32 mouse cellular contexts compared by ENCODE assay signal in the genomic region with DNA sequence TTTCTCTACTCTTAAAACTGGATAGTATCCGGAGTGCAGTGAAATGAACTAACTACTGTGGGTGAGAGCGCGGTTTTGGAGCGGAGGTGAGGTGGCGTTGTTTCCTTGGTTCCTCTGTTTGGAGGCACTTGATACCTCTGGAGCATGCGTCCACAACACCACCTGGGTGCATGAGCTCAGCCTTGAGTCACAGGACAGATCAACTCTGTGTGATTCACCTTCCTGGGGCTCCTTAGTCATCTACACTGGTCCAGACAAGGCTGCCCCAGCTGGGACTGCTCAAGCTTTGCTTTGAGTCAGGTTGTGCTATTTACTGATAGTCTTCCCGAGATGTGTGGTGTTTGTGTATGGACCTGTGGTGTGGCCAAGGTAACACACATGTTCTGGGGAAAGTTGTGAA. TPM values are rescaled to one million over a fixed set of nuclear protein-coding genes. Genes with fewer than 3 reads are reported as not detected.
DNase-seq lines count a peak whose midpoint lies in the region; ATAC-seq and TF ChIP-seq lines count a peak whose summit lies in the region.
"Had no signal": no experiment of that assay in that cellular context is flagged by ENCODE, and none has a peak within 500 bp of the region (broad histone marks: within the 10 kb centered on the region; RNA-seq: fewer than 3 reads in every experiment).

No protein-coding gene starts in this region.

- CTCF ChIA-PET in Patski (lab: Charles Lee), result interaction anchor here (1.0 to 1.2 kb wide), 2 partner anchors 8 to 119 kb away, joined by 3 read pairs; no protein-coding TSS in a partner anchor

- H3K79me2 ChIP-seq in C2C12 (ENCODE audit: control insufficient read depth, insufficient read depth), result no peaks in the 10 kb centered on the region

- 94% methylated on average over 7 of the region's 7 CpGs for WGBS in midbrain, embryonic 11.5 days
- WGBS in midbrain, embryonic 10.5 days, result 89% methylated on average over 7 of the region's 7 CpGs
- 95% methylated on average over 7 of the region's 7 CpGs for WGBS in hindbrain, embryonic 10.5 days
- 90% methylated on average over 7 of the region's 7 CpGs for WGBS in intestine, embryonic 15.5 days

- no peak overlapping the region for H3K9ac ChIP-seq in midbrain, embryonic 11.5 days (ENCODE audit: low read length)
- H3K9ac ChIP-seq in intestine, embryonic 15.5 days, result no peak overlapping the region
- H3K9ac ChIP-seq: embryonic facial prominence, embryonic 13.5 days; forebrain, embryonic 13.5 days; heart, embryonic 12.5 days; heart, embryonic 15.5 days; hindbrain, embryonic 13.5 days had no signal

- no peaks in the 10 kb centered on the region for H3K4me1 ChIP-seq in midbrain, embryonic 11.5 days (ENCODE audit: control insufficient read depth, insufficient read depth, low read length)
- H3K4me1 ChIP-seq in midbrain, embryonic 10.5 days, result 0 out of 2 replicates have a peak, but pooled peaks cover 4% of the 10 kb centered on the region
- peaks cover 3% of the 10 kb centered on the region; the same call in 1 of the 2 replicates for H3K4me1 ChIP-seq in hindbrain, embryonic 10.5 days (replicated peaks)
- H3K4me1 ChIP-seq in intestine, embryonic 15.5 days (replicated peaks), result no peaks in the 10 kb centered on the region
- H3K4me1 ChIP-seq: embryonic facial prominence, embryonic 13.5 days; forebrain, embryonic 13.5 days; hindbrain, embryonic 13.5 days had no signal

- no peaks in the 10 kb centered on the region for H3K9me3 ChIP-seq in midbrain, embryonic 11.5 days (ENCODE audit: control insufficient read depth, low read length)
- H3K9me3 ChIP-seq in midbrain, embryonic 10.5 days (replicated peaks), result no peaks in the 10 kb centered on the region
- H3K9me3 ChIP-seq in hindbrain, embryonic 10.5 days, result no peaks in the 10 kb centered on the region
- no peaks in the 10 kb centered on the region for H3K9me3 ChIP-seq in intestine, embryonic 15.5 days
- H3K9me3 ChIP-seq: embryonic facial prominence, embryonic 10.5 days; embryonic facial prominence, embryonic 13.5 days; forebrain, embryonic 10.5 days; forebrain, embryonic 13.5 days; heart, embryonic 12.5 days; heart, embryonic 15.5 days; hindbrain, embryonic 13.5 days had no signal

- POLR2A ChIA-PET in Patski (lab: Charles Lee), result no interaction called here

- H3K4me2 ChIP-seq in midbrain, embryonic 11.5 days, result no peak overlapping the region
- H3K4me2 ChIP-seq in intestine, embryonic 15.5 days (replicated peaks), result no peak overlapping the region
- H3K4me2 ChIP-seq: embryonic facial prominence, embryonic 13.5 days; forebrain, embryonic 13.5 days; heart, embryonic 12.5 days; heart, embryonic 15.5 days; hindbrain, embryonic 13.5 days had no signal

- no peak overlapping the region for H3ac ChIP-seq in C2C12 (ENCODE audit: control insufficient read depth, insufficient read length, low read depth)

- peak; percentile 51 for DNase-seq in midbrain, embryonic 11.5 days (ENCODE audit: low spot score, missing footprints)
- DNase-seq in midbrain, embryonic 10.5 days (ENCODE audit: low spot score), result no peak
- DNase-seq in Patski (ENCODE audit: low read depth, low spot score), result peak; percentile 79
- no peak for DNase-seq in hindbrain, embryonic 10.5 days (ENCODE audit: low spot score)
- DNase-seq in layer of hippocampus, postnatal 36 days, result no peak
- DNase-seq: adrenal gland, adult 8-10 months; adrenal gland, postnatal 25 days; B cell, adult 2 months; cerebellum, adult 18-20 months; cerebellum, adult 9-10 months; cerebellum, postnatal 25 days; gastrocnemius, adult 2 months; gastrocnemius, postnatal 14 days; heart, adult 18-20 months; heart, postnatal 10 days; heart, postnatal 4 days; kidney, adult 18-20 months; kidney, adult 9 months had no signal

- H3K4me3 ChIP-seq in midbrain, embryonic 11.5 days (ENCODE audit: low read depth, low read length), result no peak overlapping the region
- H3K4me3 ChIP-seq in midbrain, embryonic 10.5 days, result no peak overlapping the region
- H3K4me3 ChIP-seq in C2C12 (ENCODE audit: insufficient read depth, poor library complexity, severe bottlenecking), result no peak overlapping the region
- H3K4me3 ChIP-seq in hindbrain, embryonic 10.5 days, result no peak overlapping the region
- H3K4me3 ChIP-seq in intestine, embryonic 15.5 days (replicated peaks), result no peak overlapping the region
- H3K4me3 ChIP-seq: embryonic facial prominence, embryonic 10.5 days; embryonic facial prominence, embryonic 13.5 days; forebrain, embryonic 10.5 days; forebrain, embryonic 13.5 days; gastrocnemius, adult 2 months; heart, embryonic 12.5 days; heart, embryonic 15.5 days; hindbrain, embryonic 13.5 days had no signal

- in situ Hi-C loops in Patski (cut with MboI; ENCODE audit: low pct_unique_long_range_greater_than_20kb), result loop anchor here (10.0 kb wide), 1 partner anchor 117 kb away; no protein-coding TSS in a partner anchor

- no peak for TF ChIP-seq CTCF in C2C12 (IDR thresholded peaks at IDR 0.05; ENCODE audit: control insufficient read depth, insufficient read depth, insufficient read length)
- TF ChIP-seq CTCF in Patski (IDR thresholded peaks at IDR 0.05), result no peak

- no peaks in the 10 kb centered on the region for H3K27me3 ChIP-seq in midbrain, embryonic 11.5 days (ENCODE audit: control insufficient read depth, insufficient read depth, low read length)
- no peaks in the 10 kb centered on the region for H3K27me3 ChIP-seq in midbrain, embryonic 10.5 days (ENCODE audit: low read depth, poor library complexity, severe bottlenecking)
- no peaks in the 10 kb centered on the region for H3K27me3 ChIP-seq in C2C12 (ENCODE audit: control insufficient read depth, insufficient read depth, insufficient read length)
- no peaks in the 10 kb centered on the region for H3K27me3 ChIP-seq in Patski
- H3K27me3 ChIP-seq in hindbrain, embryonic 10.5 days (ENCODE audit: insufficient read depth, poor library complexity, severe bottlenecking), result no peaks in the 10 kb centered on the region
- H3K27me3 ChIP-seq in intestine, embryonic 15.5 days (replicated peaks), result no peaks in the 10 kb centered on the region
- H3K27me3 ChIP-seq: embryonic facial prominence, embryonic 13.5 days; forebrain, embryonic 13.5 days; heart, embryonic 12.5 days; heart, embryonic 15.5 days; hindbrain, embryonic 13.5 days had no signal

- H3K27ac ChIP-seq in midbrain, embryonic 11.5 days (ENCODE audit: low read depth, low read length), result no peak overlapping the region
- H3K27ac ChIP-seq in midbrain, embryonic 10.5 days (replicated peaks), result no peak overlapping the region
- no peak overlapping the region for H3K27ac ChIP-seq in hindbrain, embryonic 10.5 days
- no peak overlapping the region for H3K27ac ChIP-seq in intestine, embryonic 15.5 days
- H3K27ac ChIP-seq: embryonic facial prominence, embryonic 10.5 days; embryonic facial prominence, embryonic 13.5 days; forebrain, embryonic 10.5 days; forebrain, embryonic 13.5 days; gastrocnemius, adult 2 months; heart, embryonic 15.5 days; hindbrain, embryonic 13.5 days had no signal

- H3K36me3 ChIP-seq in midbrain, embryonic 11.5 days (ENCODE audit: control insufficient read depth, insufficient read depth, low read length), result no peaks in the 10 kb centered on the region
- H3K36me3 ChIP-seq in midbrain, embryonic 10.5 days, result no peaks in the 10 kb centered on the region
- H3K36me3 ChIP-seq in C2C12 (ENCODE audit: control insufficient read depth, insufficient read depth), result no peaks in the 10 kb centered on the region
- H3K36me3 ChIP-seq in hindbrain, embryonic 10.5 days, result peaks cover 3% of the 10 kb centered on the region; the same call in 1 of the 2 replicates
- H3K36me3 ChIP-seq in intestine, embryonic 15.5 days, result no peaks in the 10 kb centered on the region
- H3K36me3 ChIP-seq: heart, embryonic 15.5 days; hindbrain, embryonic 13.5 days had no signal

- no peaks in the 10 kb centered on the region for H3K79me3 ChIP-seq in C2C12 (ENCODE audit: low read depth)

- no peak for ATAC-seq in midbrain, embryonic 11.5 days (ENCODE audit: low FRiP score)
- ATAC-seq in Patski, result peak; percentile 91
- ATAC-seq in intestine, embryonic 15.5 days, result no peak
- ATAC-seq: CD4-positive, CD25-positive, alpha-beta regulatory T cell, adult 4 months; forebrain, embryonic 13.5 days; forebrain, embryonic 16.5 days; hindbrain, embryonic 16.5 days; intestine, embryonic 16.5 days had no signal

TF ChIP-seq in C2C12, 6 proteins besides CTCF, POLR2A, EP300 and RAD21:
- TF ChIP-seq MAX (IDR thresholded peaks at IDR 0.05) (no peak), MYOD1 (IDR thresholded peaks at IDR 0.05; ENCODE audit: control insufficient read depth, insufficient read length, low read depth) (peak; percentile 28), CEBPB (IDR thresholded peaks at IDR 0.05; ENCODE audit: low read depth) (no peak), FOSL1 (IDR thresholded peaks at IDR 0.05; ENCODE audit: insufficient read depth, low read length, poor library complexity, severe bottlenecking) (peak; percentile 15)

RNA-seq across cellular contexts. Expression of a gene that starts 26.6 kb away (rescaled TPM):
- polyA plus RNA-seq in midbrain, embryonic 11.5 days (2014; fragmentation: Nextera tagmentation; extraction: Ambion mirVana), result 8.6 and 9.3 TPM in 2 replicates
- polyA plus RNA-seq in midbrain, embryonic 10.5 days (2016; fragmentation: Nextera tagmentation; extraction: Ambion mirVana), result 5.5 and 6.4 TPM in 2 replicates
- polyA plus RNA-seq in C2C12 (2012; fragmentation: generic; extraction: Trizol) (4.6 TPM), Patski (2021) (9.8 TPM)
- polyA plus RNA-seq in hindbrain, embryonic 10.5 days (2016; fragmentation: Nextera tagmentation; extraction: Ambion mirVana), result 6.5 and 7.1 TPM in 2 replicates
- 7.3 and 7.6 TPM in 2 replicates for polyA plus RNA-seq in intestine, embryonic 15.5 days (2015; fragmentation: Nextera tagmentation; extraction: Ambion mirVana)
- 10 to 100 TPM; 19.6 to 20.7 TPM for total RNA-seq in layer of hippocampus, postnatal 36 days (2021)

RNA-seq across cellular contexts. Expression of a gene that starts 30.9 kb away (rescaled TPM):
- polyA plus RNA-seq in midbrain, embryonic 11.5 days (2014; fragmentation: Nextera tagmentation; extraction: Ambion mirVana), result 0.72 and 0.83 TPM in 2 replicates
- polyA plus RNA-seq in midbrain, embryonic 10.5 days (2016; fragmentation: Nextera tagmentation; extraction: Ambion mirVana), result 0.27 and 0.44 TPM in 2 replicates
- polyA plus RNA-seq in C2C12 (2012; fragmentation: generic; extraction: Trizol), result 0.13 TPM
- 0.63 TPM for polyA plus RNA-seq in Patski (2021)
- 0.63 and 1.00 TPM in 2 replicates for polyA plus RNA-seq in hindbrain, embryonic 10.5 days (2016; fragmentation: Nextera tagmentation; extraction: Ambion mirVana)
- polyA plus RNA-seq in intestine, embryonic 15.5 days (2015; fragmentation: Nextera tagmentation; extraction: Ambion mirVana), result 2.0 and 2.4 TPM in 2 replicates
- total RNA-seq in layer of hippocampus, postnatal 36 days (2021), result under 1 TPM; 0.42 to 0.46 TPM
- total RNA-seq: adrenal gland, postnatal 25 days; common myeloid progenitor, adult 5-6 weeks; gastrocnemius, adult 2 months; heart, adult 18-20 months; heart, postnatal 10 days; heart, postnatal 4 days had no signal

Comparison
In these comparisons a context has a peak if more than half of its experiments do, and no peak if none do; other contexts are left out.
1. DNase-seq: peak in midbrain, embryonic 11.5 days (single experiment) and Patski (single experiment); none in midbrain, embryonic 10.5 days (single experiment), hindbrain, embryonic 10.5 days (single experiment) and layer of hippocampus, postnatal 36 days (0 of 2).